8 mouse cellular contexts compared by ENCODE assay signal in genomic region chr5:24076986-24077718, GRCm38 (mm10). TPM values are rescaled to one million over a fixed set of nuclear protein-coding genes. Genes with fewer than 3 reads are reported as not detected.
DNase-seq lines count a peak whose midpoint lies in the region; ATAC-seq lines count a peak whose summit lies in the region.

No protein-coding gene starts in this region.

- no peaks in the 10 kb centered on the region for H3K27me3 ChIP-seq in hindbrain, embryonic 14.5 days (ENCODE audit: control insufficient read depth, insufficient read depth, low read length)

- H3K9ac ChIP-seq in hindbrain, embryonic 14.5 days = peak overlapping the region; percentile 49; the same call in 1 of the 2 replicates

- 1% methylated on average over 15 of the region's 15 CpGs for WGBS in hindbrain, embryonic 14.5 days

- peak overlapping the region; percentile 17 for H3K4me3 ChIP-seq in hindbrain, embryonic 14.5 days (replicated peaks; ENCODE audit: low read length)

- peak; percentile 73 for DNase-seq in ZHBTc4 (ENCODE audit: low read depth, low spot score)
- peak; percentile 71 to 81 for DNase-seq in cerebellum, postnatal 25 days
- peak; percentile 52 to 63 for DNase-seq in frontal cortex, postnatal 25 days (ENCODE audit: low spot score in 2 of 2)
- peak; percentile 84 for DNase-seq in hindbrain, embryonic 14.5 days (ENCODE audit: low spot score)
- peak; percentile 66 to 71 for DNase-seq in left cerebral cortex, adult 18-20 months (ENCODE audit: low spot score in 2 of 2)
- DNase-seq in lung, postnatal 4 days = peak; percentile 83 to 84
- DNase-seq in right cerebral cortex, adult 18-20 months = peak; percentile 77
- DNase-seq in urinary bladder, postnatal 25 days (ENCODE audit: low spot score) = peak; percentile 43

- peak overlapping the region; percentile 68 for H3K27ac ChIP-seq in hindbrain, embryonic 14.5 days

- peak overlapping the region; percentile 48 for H3K4me2 ChIP-seq in hindbrain, embryonic 14.5 days (replicated peaks)

- H3K4me1 ChIP-seq in hindbrain, embryonic 14.5 days (replicated peaks; ENCODE audit: control insufficient read depth, insufficient read depth, low read length) = peaks cover 13% of the 10 kb centered on the region

- no peaks in the 10 kb centered on the region for H3K9me3 ChIP-seq in hindbrain, embryonic 14.5 days (ENCODE audit: control insufficient read depth, low read length)

- H3K36me3 ChIP-seq in hindbrain, embryonic 14.5 days (replicated peaks; ENCODE audit: control insufficient read depth, insufficient read depth) = no peaks in the 10 kb centered on the region

- peak; percentile 86; the same call in 1 of the 2 replicates for ATAC-seq in hindbrain, embryonic 14.5 days (ENCODE audit: low FRiP score)

RNA-seq across cellular contexts. Expression of gene Klhl7, which starts 23.3 kb away (rescaled TPM):
- polyA plus RNA-seq in hindbrain, embryonic 14.5 days (2014; fragmentation: Nextera tagmentation; extraction: Ambion mirVana) = 152 and 163 TPM in 2 replicates
- 10 to 100 TPM; 90.7 to 93.2 TPM for total RNA-seq in left cerebral cortex, adult 18-20 months (2021)

RNA-seq across cellular contexts. Expression of gene Fam126a, which starts 46.7 kb away (rescaled TPM):
- polyA plus RNA-seq in hindbrain, embryonic 14.5 days (2014; fragmentation: Nextera tagmentation; extraction: Ambion mirVana) = 37.9 and 41.8 TPM in 2 replicates
- total RNA-seq in left cerebral cortex, adult 18-20 months (2021) = 10 to 100 TPM; 15.4 to 16.6 TPM

Comparison
In these comparisons a context has a peak if more than half of its experiments do, and no peak if none do; other contexts are left out.
1. Peak in every context shown above with its lines: DNase-seq, ATAC-seq, H3K4me3 ChIP-seq and H3K27ac ChIP-seq.